Mouse (Mus musculus) kidney, adult 2 months (tissue): ENCODE results near the gene Mab21l3. TPM values are rescaled to one million over a fixed set of nuclear protein-coding genes. Genes with fewer than 3 reads are reported as not detected.

ENCODE experiments used
- DNase-seq: peaks from one replicate; pipeline ENCODE4 v3.0.0; 2021
- H3K27ac ChIP-seq: fragments of 200-500 bp; 2 replicates; pipeline ENCODE4 v1.5.1; 2012; ENCODE audit warnings: low read depth, low read length, control low read depth, inconsistent platforms; ENCODE audit not compliant: insufficient read depth
- H3K27me3 ChIP-seq: fragments of 200-500 bp; replicated peaks from 2 replicates; pipeline ENCODE4 v1.6.1; 2012; ENCODE audit warnings: mild to moderate bottlenecking, moderate library complexity, low read length, inconsistent platforms; ENCODE audit not compliant: control insufficient read depth, insufficient read depth
- H3K36me3 ChIP-seq: fragments of 200-500 bp; 2 replicates; pipeline ENCODE4 v1.6.1; 2012; ENCODE audit warnings: mild to moderate bottlenecking, moderate library complexity, low read length, inconsistent platforms; ENCODE audit not compliant: control insufficient read depth, insufficient read depth
- H3K4me1 ChIP-seq: fragments of 200-500 bp; 2 replicates; pipeline ENCODE4 v1.6.1; 2011; ENCODE audit warnings: low read length; ENCODE audit not compliant: control insufficient read depth, insufficient read depth
- H3K4me3 ChIP-seq: fragments of 200-500 bp; 2 replicates; pipeline ENCODE4 v1.5.1; 2011; ENCODE audit warnings: mild to moderate bottlenecking, low read depth, low read length, control low read depth; ENCODE audit not compliant: insufficient read depth
- CTCF ChIP-seq: fragments of 200-500 bp; conservative IDR thresholded peaks from 2 replicates; pipeline ENCODE4 v1.5.1; 2011; ENCODE audit warnings: low read depth, mild to moderate bottlenecking, control low read depth, low read length, moderate library complexity, mixed read lengths; ENCODE audit not compliant: insufficient read depth, insufficient read length
- POLR2A ChIP-seq: fragments of 200-500 bp; IDR thresholded peaks from one replicate; pipeline ENCODE4 v1.6.1; 2011; ENCODE audit warnings: low read depth, low read length, control low read depth
- WGBS: fragments of 180-500 bp; shearing (Covaris S2); methylation state at CpG from one replicate; pipeline ENCODE4 v1.1.7; 2018; 5-methylcytosine and 5-hydroxymethylcytosine counted together
- polyA plus RNA-seq: library from polyadenylated mRNA; depleted of rRNA; stranded (reverse); fragments of >200 nt; gene quantifications from 2 replicates; pipeline ENCODE4 v1.2.3, GENCODE M21; 2012; rRNA removed

Gene Mab21l3
- 1.8 TPM in 2 replicates for polyA plus RNA-seq

DNA sequence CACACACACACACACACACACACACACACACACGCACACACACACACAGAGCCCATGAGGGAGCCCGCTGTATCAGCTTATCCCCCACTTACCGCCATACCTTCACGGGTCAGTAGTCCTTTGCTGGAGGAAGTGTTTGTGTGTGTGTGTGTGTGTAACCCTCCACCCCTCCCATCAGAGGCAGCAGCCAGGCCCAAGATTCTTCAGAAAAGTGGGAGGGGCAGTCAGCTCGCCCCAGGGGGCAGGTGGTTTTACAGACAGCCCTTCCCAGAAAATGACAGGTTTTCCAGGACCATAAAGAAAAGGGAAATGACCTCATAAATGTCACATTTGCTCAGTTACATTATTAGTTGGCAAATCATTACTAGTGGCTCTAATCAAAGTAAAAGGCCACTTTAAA lies at the start of gene Mab21l3:
Mab21l3 (minus strand) TSS at position 144 of the 400 bp plus-strand sequence.
- H3K36me3 ChIP-seq = no peaks in the 10 kb centered on the region
- no peak for DNase-seq
- no peaks in the 10 kb centered on the region for H3K4me1 ChIP-seq
- no peak within 1 kb of the TSS for H3K27ac ChIP-seq
- TF ChIP-seq POLR2A (no peak), CTCF (no peak)
- WGBS = 48% methylated on average over 5 of the region's 5 CpGs
- no peaks in the 10 kb centered on the region for H3K27me3 ChIP-seq
- H3K4me3 ChIP-seq = no peak within 1 kb of the TSS

DNA sequence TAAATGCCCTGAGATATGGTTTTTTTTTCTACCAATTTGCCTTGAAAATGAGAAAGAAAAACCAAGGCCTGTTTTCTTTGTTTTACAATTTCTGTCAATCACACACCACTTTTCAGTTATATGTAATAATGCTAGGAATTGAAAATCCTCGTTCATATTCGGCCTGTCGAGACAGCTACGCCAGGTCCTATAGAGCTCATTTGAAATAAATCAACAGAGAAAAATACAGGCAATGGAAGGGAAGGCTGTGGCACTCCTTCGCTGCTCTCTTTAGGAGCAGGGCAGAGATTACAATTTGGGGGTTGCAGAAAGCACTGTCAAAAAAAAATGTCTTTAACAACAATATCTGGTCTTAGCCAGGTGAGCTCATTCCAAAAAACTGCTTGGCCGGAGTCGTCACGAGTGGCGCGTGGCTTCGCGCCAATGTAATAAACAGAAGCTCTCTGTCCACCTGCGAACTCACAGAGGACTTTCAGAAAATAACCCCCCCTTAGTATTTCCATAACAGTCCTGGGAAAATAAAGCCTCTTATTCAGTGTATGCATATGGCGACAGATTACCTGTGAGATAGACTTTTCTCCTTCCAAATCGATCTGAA lies 48.7 kb upstream of the Mab21l3 start:
- TF ChIP-seq CTCF (no peak), POLR2A (no peak)
- H3K4me3 ChIP-seq = no peak overlapping the region
- DNase-seq = no peak
- no peaks in the 10 kb centered on the region for H3K4me1 ChIP-seq
- no peaks in the 10 kb centered on the region for H3K36me3 ChIP-seq
- H3K27me3 ChIP-seq = no peaks in the 10 kb centered on the region
- 83% methylated on average over 15 of the region's 15 CpGs for WGBS
- no peak overlapping the region for H3K27ac ChIP-seq

DNA sequence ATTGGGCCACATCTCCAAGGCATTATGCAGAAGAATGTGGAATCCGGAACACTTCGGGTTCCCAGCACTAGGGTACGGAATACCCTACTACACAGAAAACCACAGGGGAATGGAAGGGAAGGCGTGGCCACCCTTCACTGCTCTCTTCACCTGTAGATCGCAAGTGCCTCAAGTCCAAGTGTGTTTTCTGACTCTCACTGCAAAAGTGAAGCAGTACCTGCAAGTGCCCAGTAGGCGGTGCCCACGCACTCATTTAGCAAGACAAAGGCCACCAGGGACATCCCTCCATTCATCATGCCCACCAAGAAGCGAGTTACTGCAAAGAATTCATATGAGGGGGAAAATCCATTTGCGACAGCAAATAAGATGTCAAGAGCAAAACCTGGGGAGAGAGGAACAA lies 48.1 kb upstream of the Mab21l3 start:
- TF ChIP-seq CTCF (peak; percentile 93), POLR2A (no peak)
- Histone ChIP-seq H3K27me3 (no peaks in the 10 kb centered on the region), H3K4me1 (no peaks in the 10 kb centered on the region), H3K27ac (no peak overlapping the region), H3K36me3 (no peaks in the 10 kb centered on the region), H3K4me3 (no peak overlapping the region)
- whole genome bisulfite sequencing = 35% methylated on average over 9 of the region's 9 CpGs
- peak; percentile 77 for DNase-seq

DNA sequence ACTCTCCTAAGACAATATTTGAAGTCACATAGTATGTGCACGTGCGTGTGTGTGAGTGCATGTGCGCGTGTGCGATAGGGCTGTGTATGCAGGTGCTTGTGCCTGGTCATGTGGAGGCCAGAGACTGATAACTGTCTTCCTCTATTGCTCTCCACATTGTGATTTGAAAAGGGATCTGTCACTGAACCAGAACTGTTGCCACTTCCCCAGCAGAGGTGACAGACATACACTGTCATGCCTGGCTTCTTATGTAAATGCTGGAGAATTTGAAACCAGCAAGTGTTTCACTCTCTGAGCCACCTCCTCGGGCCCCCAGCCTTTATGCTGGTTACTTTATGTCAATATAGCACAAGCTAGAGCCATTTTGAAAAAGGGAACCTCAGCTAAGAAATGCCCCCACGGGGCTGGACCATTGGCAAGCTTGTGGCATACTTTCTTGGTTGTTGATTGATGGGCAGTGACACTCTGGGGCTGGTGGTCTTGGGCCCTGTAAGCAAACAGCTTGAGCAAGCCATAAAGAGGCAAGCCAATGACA lies 46.7 kb upstream of the Mab21l3 start:
- Histone ChIP-seq H3K36me3 (no peaks in the 10 kb centered on the region), H3K4me1 (no peaks in the 10 kb centered on the region), H3K27ac (no peak overlapping the region), H3K4me3 (no peak overlapping the region), H3K27me3 (no peaks in the 10 kb centered on the region)
- TF ChIP-seq CTCF (no peak), POLR2A (no peak)
- WGBS = 81% methylated on average over 7 of the region's 7 CpGs
- DNase-seq = no peak

DNA sequence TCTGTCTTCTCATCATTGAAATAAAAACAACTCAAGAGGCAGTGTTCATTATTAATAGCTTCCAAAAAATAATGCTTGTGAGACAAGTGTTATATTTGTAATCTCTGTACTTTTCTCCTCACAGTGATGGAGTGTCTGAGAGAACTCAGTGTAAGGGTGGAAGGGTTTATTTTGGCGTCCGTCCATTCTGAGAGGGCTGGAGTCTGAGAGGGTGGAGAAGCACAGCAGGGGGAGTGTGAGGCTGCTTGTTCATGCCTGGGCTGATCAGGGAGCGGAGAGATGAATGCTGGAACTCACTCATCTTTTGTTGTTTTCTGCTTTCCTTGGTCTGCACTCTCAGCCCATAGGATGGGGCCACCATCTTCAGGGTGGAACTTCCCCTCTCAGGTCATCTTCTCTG lies 36.8 kb upstream of the Mab21l3 start:
- no peaks in the 10 kb centered on the region for H3K36me3 ChIP-seq
- H3K4me1 ChIP-seq = no peaks in the 10 kb centered on the region
- 64% methylated on average over 3 of the region's 3 CpGs for WGBS
- no peak for TF ChIP-seq POLR2A
- TF ChIP-seq CTCF = no peak
- peak; percentile 17 for DNase-seq
- no peak overlapping the region for H3K4me3 ChIP-seq
- no peak overlapping the region for H3K27ac ChIP-seq
- no peaks in the 10 kb centered on the region for H3K27me3 ChIP-seq

DNA sequence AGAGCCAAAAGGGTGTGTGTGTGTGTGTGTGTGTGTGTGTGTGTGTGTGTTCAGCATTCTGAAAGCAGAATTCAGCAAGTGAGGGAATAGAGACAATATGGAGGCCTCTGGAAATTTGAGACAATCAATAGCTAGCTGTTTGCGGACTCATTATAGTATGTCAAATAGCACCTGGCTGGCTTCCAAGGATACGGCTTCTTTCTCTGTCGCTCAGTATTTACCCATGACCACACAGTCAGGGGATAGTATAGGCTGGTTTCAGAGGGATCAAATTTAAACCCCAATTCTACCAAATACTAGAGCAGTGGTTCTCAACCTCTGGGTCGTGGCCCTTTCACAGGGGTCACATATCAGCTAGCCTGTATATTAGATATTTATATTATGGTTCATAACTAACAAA lies 36.3 kb upstream of the Mab21l3 start:
- 84% methylated on average over 4 of the region's 4 CpGs for WGBS
- no peaks in the 10 kb centered on the region for H3K27me3 ChIP-seq
- H3K4me3 ChIP-seq = no peak overlapping the region
- H3K36me3 ChIP-seq = no peaks in the 10 kb centered on the region
- DNase-seq = no peak
- H3K27ac ChIP-seq = no peak overlapping the region
- no peaks in the 10 kb centered on the region for H3K4me1 ChIP-seq
- TF ChIP-seq CTCF = no peak
- no peak for TF ChIP-seq POLR2A

DNA sequence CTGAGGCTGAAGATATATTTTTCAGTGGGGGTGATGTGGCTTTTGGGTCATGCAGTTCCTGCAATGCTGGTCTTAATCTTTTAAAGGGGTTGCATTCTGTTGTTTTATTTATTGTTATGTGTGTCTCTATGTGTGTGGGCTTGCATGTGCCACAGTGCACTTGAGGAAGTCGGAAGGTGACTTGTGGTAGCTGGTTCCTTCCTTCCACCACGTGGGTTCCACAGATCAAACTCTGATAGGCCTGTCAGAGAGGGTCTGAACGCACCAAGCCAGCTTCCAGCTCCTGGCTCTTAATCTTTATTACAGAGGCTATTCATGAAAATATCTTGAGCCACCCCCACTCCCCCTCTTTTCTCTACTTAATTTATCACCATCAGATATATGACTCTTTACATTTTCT lies 35.1 kb upstream of the Mab21l3 start:
- Histone ChIP-seq H3K4me1 (no peaks in the 10 kb centered on the region), H3K4me3 (no peak overlapping the region), H3K36me3 (no peaks in the 10 kb centered on the region), H3K27me3 (no peaks in the 10 kb centered on the region), H3K27ac (no peak overlapping the region)
- TF ChIP-seq POLR2A (no peak), CTCF (no peak)
- 78% methylated on average over 3 of the region's 3 CpGs for WGBS
- no peak for DNase-seq
